ENCODE assay signal across 8 mouse cellular contexts in the genomic region with DNA sequence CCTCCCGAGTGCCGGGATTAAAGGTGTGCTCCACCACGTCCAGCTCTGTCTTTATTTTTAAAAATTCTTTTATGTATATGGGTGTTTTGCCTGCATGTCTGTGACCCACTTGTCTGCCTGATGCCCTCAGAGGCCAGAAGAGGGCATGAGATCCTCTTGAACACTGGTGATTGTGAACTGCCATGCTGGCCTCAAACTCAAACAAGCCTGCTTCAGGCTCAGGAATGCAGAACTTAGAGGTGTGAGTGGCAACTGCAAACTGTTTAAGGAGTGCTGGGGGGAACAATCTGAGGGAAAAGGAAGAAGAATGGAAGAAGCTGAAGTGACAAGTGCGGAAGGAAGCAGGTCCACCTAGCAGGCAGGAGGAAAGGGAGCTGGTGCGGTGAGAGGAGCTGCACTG. TPM values are rescaled to one million over a fixed set of nuclear protein-coding genes. Genes with fewer than 3 reads are reported as not detected.
DNase-seq lines count a peak whose midpoint lies in the region; ATAC-seq and TF ChIP-seq lines count a peak whose summit lies in the region.

No protein-coding gene starts in this region.

- peak; percentile 69 for DNase-seq in 3T3-L1 (ENCODE audit: low read depth, low spot score)
- DNase-seq in heart, postnatal 10 days, result peak; percentile 56 to 61
- DNase-seq in cerebellum, adult 9-11 months, result no peak
- DNase-seq in gastrocnemius, postnatal 10 days, result no peak
- no peak for DNase-seq in left cerebral cortex, adult 11 months (ENCODE audit: low spot score)
- DNase-seq in cerebellum, postnatal 10 days, result no peak

- WGBS in lung, embryonic 15.5 days, result 76% methylated on average over 5 of the region's 5 CpGs

- no peaks in the 10 kb centered on the region for H3K9me3 ChIP-seq in lung, embryonic 15.5 days

- peaks cover 11% of the 10 kb centered on the region for H3K4me1 ChIP-seq in lung, embryonic 15.5 days

- 0 out of 2 replicates have a peak overlapping the region, but pooled peaks have one; percentile 3 for H3K4me2 ChIP-seq in lung, embryonic 15.5 days

- peaks cover 30% of the 10 kb centered on the region for H3K79me2 ChIP-seq in C2C12 (ENCODE audit: control insufficient read depth, insufficient read depth)

- peak overlapping the region; percentile 92 for H3K27ac ChIP-seq in lung, embryonic 15.5 days

- TF ChIP-seq CTCF in C2C12 (IDR thresholded peaks at IDR 0.05; ENCODE audit: control insufficient read depth, insufficient read depth, insufficient read length), result peak; percentile 27

- no peak overlapping the region for H3K9ac ChIP-seq in lung, embryonic 15.5 days

- H3K79me3 ChIP-seq in C2C12 (ENCODE audit: low read depth), result peaks cover 15% of the 10 kb centered on the region

- H3K4me3 ChIP-seq in C2C12 (ENCODE audit: insufficient read depth, poor library complexity, severe bottlenecking), result no peak overlapping the region
- H3K4me3 ChIP-seq in lung, embryonic 15.5 days, result no peak overlapping the region

- no peaks in the 10 kb centered on the region for H3K36me3 ChIP-seq in C2C12 (ENCODE audit: control insufficient read depth, insufficient read depth)
- H3K36me3 ChIP-seq in lung, embryonic 15.5 days, result no peaks in the 10 kb centered on the region

- ATAC-seq in lung, embryonic 15.5 days (ENCODE audit: borderline replicate concordance, extremely low read depth, low FRiP score, low TSS enrichment), result no peak

- intact Hi-C loops in heart, postnatal 10 days (cut with DNase I), result loop anchor here (2.0 kb wide), 1 partner anchor 101 kb away; no protein-coding TSS in a partner anchor

- H3K27me3 ChIP-seq in C2C12 (ENCODE audit: control insufficient read depth, insufficient read depth, insufficient read length), result no peaks in the 10 kb centered on the region
- no peaks in the 10 kb centered on the region for H3K27me3 ChIP-seq in lung, embryonic 15.5 days

- no peak overlapping the region for H3ac ChIP-seq in C2C12 (ENCODE audit: control insufficient read depth, insufficient read length, low read depth)

TF ChIP-seq in C2C12, 6 proteins besides CTCF, POLR2A, EP300 and RAD21:
- TF ChIP-seq USF1 (IDR thresholded peaks at IDR 0.05; ENCODE audit: low read depth) (no peak), MYOG (IDR thresholded peaks at IDR 0.05; ENCODE audit: control insufficient read depth, extremely low read depth, insufficient read length) (no peak), MAX (IDR thresholded peaks at IDR 0.05) (no peak), FOSL1 (IDR thresholded peaks at IDR 0.05; ENCODE audit: insufficient read depth, low read length, poor library complexity, severe bottlenecking) (no peak), MYOD1 (IDR thresholded peaks at IDR 0.05; ENCODE audit: control insufficient read depth, insufficient read length, low read depth) (no peak), CEBPB (IDR thresholded peaks at IDR 0.05; ENCODE audit: low read depth) (no peak)

RNA-seq across cellular contexts. Expression of gene Kmt5a, which starts 1.5 kb away (rescaled TPM):
- polyA plus RNA-seq in C2C12 (2012; fragmentation: generic; extraction: Trizol), result 91.5 TPM
- total RNA-seq in heart, postnatal 10 days (2021), result 100 to 1,000 TPM; 146 to 153 TPM
- polyA plus RNA-seq in lung, embryonic 15.5 days (2015; fragmentation: Nextera tagmentation; extraction: Ambion mirVana), result 59.8 and 61.3 TPM in 2 replicates
- 10 to 100 TPM; 37.2 to 43.6 TPM for total RNA-seq in gastrocnemius, postnatal 10 days (2021)

RNA-seq across cellular contexts. Expression of gene Sbno1, which starts 12.4 kb away (rescaled TPM):
- polyA plus RNA-seq in C2C12 (2012; fragmentation: generic; extraction: Trizol), result 13.0 TPM
- 10 to 100 TPM; 69.2 to 77.6 TPM for total RNA-seq in heart, postnatal 10 days (2021)
- 74.7 and 80.3 TPM in 2 replicates for polyA plus RNA-seq in lung, embryonic 15.5 days (2015; fragmentation: Nextera tagmentation; extraction: Ambion mirVana)
- total RNA-seq in gastrocnemius, postnatal 10 days (2021), result 10 to 100 TPM; 38.8 to 44.3 TPM

RNA-seq across cellular contexts. Expression of gene Rilpl2, which starts 39.9 kb away (rescaled TPM):
- polyA plus RNA-seq in C2C12 (2012; fragmentation: generic; extraction: Trizol), result 22.8 TPM
- total RNA-seq in heart, postnatal 10 days (2021), result 10 to 100 TPM; 11.0 to 11.4 TPM
- 31.4 and 31.7 TPM in 2 replicates for polyA plus RNA-seq in lung, embryonic 15.5 days (2015; fragmentation: Nextera tagmentation; extraction: Ambion mirVana)
- 1 to 10 TPM; 6.6 to 7.9 TPM for total RNA-seq in gastrocnemius, postnatal 10 days (2021)

RNA-seq across cellular contexts. Expression of gene Snrnp35, which starts 44.7 kb away (rescaled TPM):
- 23.8 TPM for polyA plus RNA-seq in C2C12 (2012; fragmentation: generic; extraction: Trizol)
- 10 to 100 TPM; 14.2 to 16.0 TPM for total RNA-seq in heart, postnatal 10 days (2021)
- 25.3 and 26.5 TPM in 2 replicates for polyA plus RNA-seq in lung, embryonic 15.5 days (2015; fragmentation: Nextera tagmentation; extraction: Ambion mirVana)
- total RNA-seq in gastrocnemius, postnatal 10 days (2021), result 10 to 100 TPM; 21.8 to 23.6 TPM

Comparison
In these comparisons a context has a peak if more than half of its experiments do, and no peak if none do; other contexts are left out.
1. DNase-seq: peak in 3T3-L1 (single experiment) and heart, postnatal 10 days (2 of 2); none in cerebellum, adult 9-11 months (single experiment), gastrocnemius, postnatal 10 days (single experiment), left cerebral cortex, adult 11 months (single experiment) and cerebellum, postnatal 10 days (0 of 2).